Mouse (Mus musculus) cerebellum, adult 2 months (tissue): ENCODE measurements at regions not wholly inside any gene's neighbourhood (a gene's known extent, or its start where the extent isn't known, plus 50 kb on each side); places are given as distances from the start of the nearest gene placed in this dataset.

Experiments
- CTCF ChIP-seq: fragments of 200-500 bp; IDR thresholded peaks from 2 replicates; pipeline ENCODE4 v1.5.1; 2011; ENCODE audit warnings: low read depth, mild to moderate bottlenecking, control low read depth, low read length, moderate library complexity, borderline replicate concordance; ENCODE audit not compliant: insufficient read depth
- POLR2A ChIP-seq: fragments of 200-500 bp; IDR thresholded peaks from 2 replicates; pipeline ENCODE4 v1.6.1; 2011; ENCODE audit warnings: low read length, control low read depth, borderline replicate concordance; ENCODE audit not compliant: insufficient read depth

DNA sequence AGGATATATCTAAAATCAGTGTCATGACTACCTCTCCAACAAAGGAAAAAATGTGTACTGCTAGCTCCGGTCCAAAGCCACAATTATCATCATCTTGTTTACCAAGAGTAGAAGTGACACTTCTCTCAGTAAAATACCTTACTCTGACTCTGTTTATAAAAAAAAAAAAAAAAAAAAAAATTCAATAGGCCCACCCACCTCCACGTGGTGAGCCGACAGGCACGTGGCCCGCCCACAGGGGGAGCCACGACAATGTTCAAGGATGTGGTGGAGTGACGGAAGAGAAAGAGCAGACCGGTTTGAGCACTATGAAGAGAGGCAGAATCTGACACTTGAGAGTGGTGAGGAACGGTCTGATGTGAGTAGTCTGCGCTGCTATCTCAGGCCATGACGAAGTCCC, 106.5 kb upstream of the Usp24 start:
- TF ChIP-seq CTCF (no peak), POLR2A (no peak)
